Mouse (Mus musculus) urinary bladder, postnatal 10 days (tissue): ENCODE data around the gene Tmem92.
A peak's percentile ranks its signal among the peaks of the same experiment; 100 is the strongest.
"Not testable (repeated sequence)": the region's sequence is repeated elsewhere in the genome, so short reads cannot be mapped to it uniquely, and the experiment has no call there.

Experiments
- DNase-seq: peaks from one replicate; pipeline ENCODE4 v3.0.0; 2022; ENCODE audit warnings: low spot score

Gene Tmem92

GRCm38 (mm10) chr11:94782603-94783002 lies at the start of gene Tmem92:
Tmem92 (minus strand) TSS chr11:94782703.
- no peak for DNase-seq

GRCm38 (mm10) chr11:94828966-94829365 lies 46.5 kb upstream of the Tmem92 start:
- no peak for DNase-seq

- not testable (repeated sequence) for DNase-seq
Measured at GRCm38 (mm10) chr11:94819427-94819826, 36.9 kb upstream of the Tmem92 start.

GRCm38 (mm10) chr11:94818946-94819345 lies 36.4 kb upstream of the Tmem92 start:
- not testable (repeated sequence) for DNase-seq

- not testable (repeated sequence) for DNase-seq
Measured at GRCm38 (mm10) chr11:94811537-94811936, 29.0 kb upstream of the Tmem92 start.

GRCm38 (mm10) chr11:94791700-94792099 lies 9.2 kb upstream of the Tmem92 start:
- DNase-seq = no peak

DNA sequence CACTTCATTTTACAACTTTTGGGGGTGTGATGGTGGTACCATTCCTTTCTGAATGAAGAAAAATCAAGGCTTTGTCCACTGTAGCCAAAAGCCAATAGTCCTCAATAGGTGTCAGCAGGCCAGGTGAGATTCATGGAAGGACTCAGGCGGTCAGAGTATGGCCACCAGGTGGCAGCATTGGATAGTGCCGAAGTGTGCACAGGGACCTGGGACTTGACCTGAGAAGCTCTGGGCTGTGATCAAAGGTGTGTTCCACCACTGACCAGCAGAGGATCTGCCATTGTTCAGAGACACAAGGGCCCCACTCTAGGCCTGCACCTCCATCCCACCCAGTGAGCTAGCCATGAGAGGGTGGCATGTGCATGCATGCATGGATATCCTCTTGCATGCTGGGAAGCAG lies 2.7 kb upstream of the Tmem92 start:
- peak; percentile 18 for DNase-seq

DNA sequence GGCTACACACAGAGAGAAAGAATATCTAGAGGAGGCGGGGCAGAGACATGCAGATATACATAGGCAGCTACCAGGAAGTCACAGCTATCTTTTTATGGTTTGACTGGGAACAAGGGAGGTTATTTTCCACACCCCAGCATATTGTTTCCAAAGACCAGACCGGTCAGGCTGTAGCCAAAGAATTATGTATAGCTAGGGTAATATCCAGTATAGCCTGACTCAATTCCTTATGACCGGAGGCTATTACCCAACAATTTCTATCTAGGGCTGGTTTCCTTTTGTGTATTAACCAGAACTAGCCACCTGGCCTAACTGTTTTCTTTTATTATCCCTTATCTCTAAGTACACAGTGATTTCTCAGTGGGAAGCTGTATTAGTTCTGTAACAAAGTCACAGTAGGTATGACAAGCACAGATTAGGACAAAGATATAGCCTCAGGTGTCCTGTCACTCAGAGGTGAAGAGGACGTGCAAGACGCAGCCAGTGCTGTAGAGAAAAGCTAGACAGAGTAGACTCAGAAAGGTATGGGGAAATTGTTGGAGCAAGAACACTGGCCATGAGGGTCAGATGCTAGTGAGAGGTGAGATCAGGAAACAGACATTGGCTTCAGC lies 7.5 kb downstream of the Tmem92 start:
- no peak for DNase-seq

- DNase-seq = no peak
Measured at GRCm38 (mm10) chr11:94773851-94774250, 8.7 kb downstream of the Tmem92 start.

DNA sequence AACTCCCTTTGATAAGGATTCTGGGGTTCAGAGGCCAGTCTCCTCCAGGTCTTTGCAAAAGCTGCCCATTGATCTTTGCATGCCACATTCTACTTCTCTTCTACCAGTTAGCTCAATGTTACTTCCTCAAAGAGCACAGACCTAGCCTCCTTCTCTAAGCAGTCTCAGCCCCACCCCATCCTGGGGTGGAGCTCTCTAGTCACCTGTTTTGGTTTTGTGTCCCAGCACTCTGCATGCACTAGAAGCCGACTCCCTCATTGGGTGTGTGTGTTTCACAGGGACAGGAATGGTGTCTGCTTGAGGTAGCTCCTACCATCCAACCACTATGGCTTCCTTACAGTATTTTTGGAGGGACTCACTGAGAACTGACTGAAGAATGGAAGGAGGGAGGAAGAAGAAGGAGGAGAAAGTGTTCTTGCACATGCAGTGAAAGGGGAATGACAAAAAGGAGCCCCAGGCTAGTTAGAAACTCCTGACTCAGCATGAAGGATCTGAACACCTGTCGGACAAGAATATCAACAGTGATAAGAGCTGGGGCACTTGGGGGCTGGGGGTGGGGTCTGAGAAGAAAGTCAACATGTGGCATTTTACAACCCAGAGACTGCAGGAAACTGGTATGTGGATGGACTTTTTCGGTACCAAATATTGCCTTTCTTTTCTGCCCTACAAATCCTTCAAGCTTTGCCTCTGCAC lies 10.0 kb downstream of the Tmem92 start:
- no peak for DNase-seq

DNA sequence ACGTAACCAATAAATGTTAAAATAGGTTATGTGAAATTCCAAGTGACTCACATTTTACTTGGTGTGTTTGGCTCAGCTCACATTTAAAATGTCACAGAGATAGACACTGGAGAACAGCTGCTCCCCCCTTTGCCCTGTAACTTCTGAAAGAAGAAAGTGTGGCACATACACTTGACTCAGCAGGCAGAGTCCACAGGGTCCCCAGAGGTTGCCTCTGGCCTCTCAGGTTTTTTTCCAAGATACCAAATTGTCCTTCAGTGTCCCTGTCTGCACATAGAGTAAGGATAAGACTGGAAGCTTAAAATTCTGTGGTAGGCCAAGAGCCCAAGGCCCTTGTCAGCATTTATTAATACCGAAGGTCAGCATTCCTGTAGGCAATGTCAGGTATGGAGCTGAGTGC lies 15.3 kb downstream of the Tmem92 start:
- no peak for DNase-seq

GRCm38 (mm10) chr11:94762775-94763174 lies 19.7 kb downstream of the Tmem92 start:
- DNase-seq = no peak

DNA sequence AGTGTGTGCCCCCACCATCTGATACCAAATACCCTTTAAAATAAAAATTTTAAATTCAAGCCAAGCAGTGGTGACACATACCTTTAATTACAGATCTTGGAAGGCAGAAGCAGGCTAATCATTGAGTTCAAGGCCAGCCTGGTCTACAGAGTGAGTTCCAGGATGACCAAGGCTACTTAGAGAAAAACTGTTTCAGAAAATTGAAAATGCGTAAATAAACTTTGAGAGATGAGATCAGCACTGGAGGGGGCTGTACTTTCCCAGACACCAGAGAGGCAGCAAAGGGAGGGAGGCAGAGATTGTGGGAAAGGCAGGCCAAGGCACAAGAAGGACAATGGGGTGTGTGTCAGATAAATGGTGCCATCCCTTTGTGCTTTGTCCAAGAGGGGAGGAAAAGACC lies 20.2 kb downstream of the Tmem92 start:
- DNase-seq = no peak

GRCm38 (mm10) chr11:94760799-94761198 lies 21.7 kb downstream of the Tmem92 start:
- DNase-seq = no peak

GRCm38 (mm10) chr11:94760364-94760763 lies 22.1 kb downstream of the Tmem92 start:
- DNase-seq = no peak

- DNase-seq = no peak
Measured at GRCm38 (mm10) chr11:94759916-94760315, 22.6 kb downstream of the Tmem92 start.

DNA sequence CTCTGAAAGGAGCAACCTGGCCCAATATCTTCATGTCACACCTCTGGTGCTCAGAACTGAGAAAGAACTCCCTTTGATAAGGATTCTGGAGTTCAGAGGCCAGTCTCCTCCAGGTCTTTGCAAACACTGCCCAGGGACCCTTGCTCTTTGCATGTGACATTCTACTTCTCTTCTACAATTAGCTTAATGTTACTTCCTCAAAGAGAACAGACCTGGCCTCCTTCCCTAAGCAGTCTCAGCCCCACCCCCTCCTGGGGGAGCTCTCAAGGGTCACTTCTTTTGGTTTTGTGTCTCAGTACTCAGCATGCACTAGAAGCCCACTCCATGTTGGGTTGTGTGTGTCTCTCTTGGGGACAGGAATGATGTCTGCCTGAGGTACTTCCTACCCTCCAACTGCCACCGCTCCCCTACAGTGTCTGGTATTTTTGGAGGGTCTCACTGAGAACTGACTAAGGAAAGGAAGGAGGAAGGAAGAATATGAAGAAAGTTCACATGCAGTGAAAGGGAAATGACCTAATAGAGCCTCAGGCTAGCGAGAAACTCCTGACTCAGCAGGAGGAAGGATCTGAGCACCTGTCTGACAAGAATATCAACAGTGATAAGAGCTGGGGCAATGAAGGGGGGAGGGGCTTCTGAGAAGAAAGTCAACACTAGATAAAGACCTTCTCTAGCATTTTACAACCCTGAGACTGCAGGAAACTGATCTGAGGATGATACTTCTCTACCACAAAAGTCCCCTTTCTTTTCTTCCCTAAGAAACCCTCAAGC lies 29.4 kb downstream of the Tmem92 start:
- DNase-seq = no peak

- DNase-seq = no peak
Measured at GRCm38 (mm10) chr11:94741732-94742272, 40.7 kb downstream of the Tmem92 start, which contains the start of gene Cdc34b. Cdc34b (plus strand) TSS chr11:94741782.

GRCm38 (mm10) chr11:94735746-94736145 lies 46.8 kb downstream of the Tmem92 start:
- DNase-seq = no peak

- DNase-seq = no peak
Measured at GRCm38 (mm10) chr11:94732773-94733172, 49.7 kb downstream of the Tmem92 start.

DNA sequence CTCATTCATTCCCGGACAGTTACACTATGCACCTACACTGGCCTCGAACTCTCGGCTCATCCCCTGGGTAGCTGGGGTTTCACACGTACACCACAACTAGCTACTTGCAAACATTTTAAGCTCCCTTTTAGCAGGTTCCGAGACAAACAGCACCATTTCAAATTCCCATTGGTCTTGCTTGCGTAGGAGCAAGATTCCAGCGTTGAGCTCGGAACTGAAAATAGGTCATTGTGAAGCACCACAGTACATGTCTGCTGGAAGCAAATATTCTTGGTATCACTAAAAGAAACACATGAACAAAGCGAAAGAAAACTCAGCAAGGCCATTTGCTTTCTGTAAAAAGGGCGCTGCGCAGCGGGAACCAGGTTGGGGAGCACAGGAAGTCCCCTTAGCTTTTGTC lies 51.3 kb downstream of the Tmem92 start:
- DNase-seq = no peak

DNA sequence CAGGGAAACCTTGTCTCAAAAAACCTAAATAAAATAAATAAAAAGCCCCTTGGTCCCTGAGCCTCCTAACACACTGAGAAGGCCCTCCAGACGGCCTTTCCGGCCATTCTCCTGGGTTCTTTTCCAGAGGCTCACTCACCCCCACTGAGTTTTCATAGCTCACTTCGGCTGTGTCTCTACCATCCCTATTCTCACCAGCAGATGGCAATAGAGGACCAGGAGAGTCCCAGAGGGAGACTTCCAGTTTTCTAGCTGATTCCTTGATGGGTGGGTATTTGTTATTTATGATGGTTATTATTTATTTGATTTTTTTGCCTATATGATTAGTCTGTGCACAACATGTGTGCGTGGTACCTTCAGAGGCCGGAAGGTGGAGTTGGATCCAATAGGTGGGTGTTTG lies 52.2 kb downstream of the Tmem92 start:
- peak; percentile 38 for DNase-seq

- no peak for DNase-seq
Measured at GRCm38 (mm10) chr11:94729565-94729964, 52.9 kb downstream of the Tmem92 start.
